ENCODE assay signal across 15 mouse cellular contexts in the genomic region with DNA sequence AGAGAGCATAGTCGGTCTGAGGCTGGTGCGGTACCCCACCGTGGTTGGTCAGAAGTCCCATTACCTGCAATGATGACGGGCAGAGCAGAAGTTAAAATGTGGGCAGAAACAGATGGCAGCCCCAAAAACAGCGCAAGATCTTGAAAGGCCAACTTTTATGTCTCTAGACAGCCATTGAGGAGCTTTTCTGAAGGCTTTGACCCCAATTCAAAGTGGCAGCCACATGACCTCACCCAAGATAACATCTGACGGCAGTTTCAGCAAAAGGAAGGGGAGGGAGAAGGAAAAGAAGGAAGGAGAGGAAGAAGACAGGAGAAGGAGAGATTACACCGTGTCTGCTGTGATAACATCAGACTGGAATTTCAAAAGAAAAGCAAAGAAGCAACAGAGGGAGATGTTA.
"Had no signal": no experiment of that assay in that cellular context is flagged by ENCODE, and none has a peak within 500 bp of the region (broad histone marks: within the 10 kb centered on the region; RNA-seq: fewer than 3 reads in every experiment).

No protein-coding gene starts in this region.

- H3K27ac ChIP-seq: midbrain, embryonic 10.5 days; midbrain, embryonic 13.5 days; midbrain, embryonic 15.5 days; neural tube, embryonic 12.5 days had no signal

- H3K9ac ChIP-seq: lung, embryonic 14.5 days; midbrain, embryonic 13.5 days; midbrain, embryonic 15.5 days; neural tube, embryonic 12.5 days had no signal

- H3K4me3 ChIP-seq: midbrain, embryonic 10.5 days; midbrain, embryonic 13.5 days; midbrain, embryonic 15.5 days; neural tube, embryonic 12.5 days had no signal

- H3K36me3 ChIP-seq: midbrain, embryonic 13.5 days; midbrain, embryonic 15.5 days had no signal

- H3K4me1 ChIP-seq: midbrain, embryonic 10.5 days; midbrain, embryonic 13.5 days; midbrain, embryonic 15.5 days; neural tube, embryonic 12.5 days had no signal

- H3K9me3 ChIP-seq: midbrain, embryonic 10.5 days; midbrain, embryonic 13.5 days; midbrain, embryonic 15.5 days; neural tube, embryonic 12.5 days had no signal

- DNase-seq: lung, adult 18-20 months; lung, embryonic 14.5 days; lung, postnatal 10 days; lung, postnatal 4 days; right cerebral cortex, adult 18-20 months; right cerebral cortex, postnatal 25 days; right cerebral cortex, postnatal 4 days; spleen, adult 18-20 months; thymus, adult 18-20 months; thymus, postnatal 14 days; thymus, postnatal 36 days had no signal

- H3K27me3 ChIP-seq: midbrain, embryonic 13.5 days; midbrain, embryonic 15.5 days; neural tube, embryonic 12.5 days had no signal

- H3K4me2 ChIP-seq: lung, embryonic 14.5 days; midbrain, embryonic 13.5 days; midbrain, embryonic 15.5 days; neural tube, embryonic 12.5 days had no signal

- ATAC-seq: midbrain, embryonic 13.5 days; midbrain, embryonic 15.5 days had no signal
